Mouse (Mus musculus) intestine, embryonic 15.5 days (tissue): ENCODE data around the gene Siglec1. TPM values are rescaled to one million over a fixed set of nuclear protein-coding genes. Genes with fewer than 3 reads are reported as not detected.

Source experiments
- ATAC-seq: fragments of 200-750 bp; cut with Nextera tagmentation; 2 replicates; pipeline ENCODE4 v1.8.0; 2017; ENCODE audit warnings: moderate TSS enrichment, moderate library complexity
- H3K27ac ChIP-seq: fragments of 300-500 bp; sonication (generic); 2 replicates; pipeline ENCODE4 v1.5.1; 2015; ENCODE audit warnings: mild to moderate bottlenecking, inconsistent platforms
- H3K27me3 ChIP-seq: fragments of 300-500 bp; sonication (generic); replicated peaks from 2 replicates; pipeline ENCODE4 v1.6.1; 2015; ENCODE audit warnings: inconsistent platforms
- H3K36me3 ChIP-seq: fragments of 300-500 bp; sonication (generic); 2 replicates; pipeline ENCODE4 v1.6.1; 2015; ENCODE audit warnings: inconsistent platforms
- H3K4me1 ChIP-seq: fragments of 300-500 bp; sonication (generic); replicated peaks from 2 replicates; pipeline ENCODE4 v1.6.1; 2015; ENCODE audit warnings: inconsistent platforms
- H3K4me2 ChIP-seq: fragments of 300-500 bp; sonication (generic); replicated peaks from 2 replicates; pipeline ENCODE4 v1.6.1; 2015; ENCODE audit warnings: mild to moderate bottlenecking, inconsistent platforms
- H3K4me3 ChIP-seq: fragments of 300-500 bp; sonication (generic); replicated peaks from 2 replicates; pipeline ENCODE4 v1.5.1; 2015; ENCODE audit warnings: inconsistent platforms
- H3K9ac ChIP-seq: fragments of 300-500 bp; sonication (generic); 2 replicates; pipeline ENCODE4 v1.6.1; 2015; ENCODE audit warnings: inconsistent platforms
- H3K9me3 ChIP-seq: fragments of 300-500 bp; sonication (generic); 2 replicates; pipeline ENCODE4 v1.6.1; 2016; ENCODE audit warnings: inconsistent platforms
- WGBS: fragments of 180-500 bp; shearing (Covaris S2); methylation state at CpG from one replicate; pipeline ENCODE4 v1.1.7; 2015; 5-methylcytosine and 5-hydroxymethylcytosine counted together
- polyA plus RNA-seq: library from polyadenylated mRNA; unstranded; fragments of >200 nt; fragmentation: Nextera tagmentation; extraction: Ambion mirVana; gene quantifications from 2 replicates; pipeline ENCODE4 v1.2.1, GENCODE M21; 2015

Siglec1 gene
- polyA plus RNA-seq, 1 experiment from 2014 or later: 0.24 TPM

DNA sequence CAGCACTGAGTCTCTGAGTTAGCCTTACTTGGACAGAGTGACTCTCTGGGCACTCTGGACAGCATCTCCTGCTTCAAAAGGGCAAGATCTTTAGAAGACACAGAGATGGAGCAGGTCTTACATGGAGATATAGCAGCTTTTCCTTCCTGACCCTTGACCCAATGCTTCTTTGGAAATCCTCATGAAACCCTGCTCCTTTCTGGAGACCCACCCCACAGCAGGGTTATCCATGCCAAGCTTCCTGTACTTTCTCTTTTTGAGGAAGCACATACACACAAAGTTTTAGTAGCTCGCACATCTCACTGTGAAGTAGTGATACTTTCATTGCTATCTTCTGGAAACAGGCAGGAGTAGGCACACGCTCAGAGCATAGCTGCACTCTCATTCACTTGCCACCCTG, 61.3 kb downstream of the Siglec1 start:
- 0 out of 2 replicates have a peak, but pooled peaks cover 3% of the 10 kb centered on the region for H3K36me3 ChIP-seq
- no peak for ATAC-seq
- peaks cover 5% of the 10 kb centered on the region; the same call in 1 of the 2 replicates for H3K4me1 ChIP-seq
- H3K9ac ChIP-seq: no peak overlapping the region
- H3K4me3 ChIP-seq: no peak overlapping the region
- H3K4me2 ChIP-seq: no peak overlapping the region
- H3K27ac ChIP-seq: no peak overlapping the region
- H3K27me3 ChIP-seq: no peaks in the 10 kb centered on the region
- H3K9me3 ChIP-seq: no peaks in the 10 kb centered on the region
- 94% methylated on average over 2 of the region's 2 CpGs for WGBS

Other genes starting within 250 kb of the Siglec1 start
- 25.4 and 25.9 TPM in 2 replicates for gene 4930402H24Rik, start 180.4 kb downstream of the Siglec1 start, polyA plus RNA-seq
- gene Atrn, start 180.3 kb downstream of the Siglec1 start, polyA plus RNA-seq: 4.4 and 5.2 TPM in 2 replicates
- gene Gfra4, start 43.7 kb downstream of the Siglec1 start, polyA plus RNA-seq: 8.8 and 9.6 TPM in 2 replicates
- gene Adam33, start 23.0 kb downstream of the Siglec1 start, polyA plus RNA-seq: 3.3 and 4.0 TPM in 2 replicates
- 9.1 and 9.7 TPM in 2 replicates for gene Hspa12b, start 40.5 kb upstream of the Siglec1 start, polyA plus RNA-seq
- not detected in 2 replicates for gene Gm11037, start 46.7 kb upstream of the Siglec1 start, polyA plus RNA-seq
- gene 1700037H04Rik, start 73.3 kb upstream of the Siglec1 start, polyA plus RNA-seq: 98.6 and 110 TPM in 2 replicates
- 12.5 and 12.6 TPM in 2 replicates for gene Cenpb, start 93.3 kb upstream of the Siglec1 start, polyA plus RNA-seq
- gene Cdc25b, start 100.2 kb upstream of the Siglec1 start, polyA plus RNA-seq: 44.6 and 49.8 TPM in 2 replicates
- gene Spef1, start 100.5 kb upstream of the Siglec1 start, polyA plus RNA-seq: 3.9 and 4.3 TPM in 2 replicates
- 22.0 and 26.1 TPM in 2 replicates for gene Ap5s1, start 120.3 kb upstream of the Siglec1 start, polyA plus RNA-seq
- 22.1 and 25.7 TPM in 2 replicates for gene Mavs, start 147.3 kb upstream of the Siglec1 start, polyA plus RNA-seq
- 28.0 and 35.4 TPM in 2 replicates for gene Pank2, start 175.7 kb upstream of the Siglec1 start, polyA plus RNA-seq